Mouse (Mus musculus) bone marrow macrophage, adult 2 months (primary cell): ENCODE results near the gene Trim41. TPM values are rescaled to one million over a fixed set of nuclear protein-coding genes. Genes with fewer than 3 reads are reported as not detected.

Experiments
- H3K27ac ChIP-seq: 2 replicates; pipeline ENCODE4 v1.5.1; 2012; ENCODE audit warnings: low read depth, low read length; ENCODE audit not compliant: insufficient read depth
- H3K4me1 ChIP-seq: 2 replicates; pipeline ENCODE4 v1.6.1; 2012; ENCODE audit warnings: low read length; ENCODE audit not compliant: control insufficient read depth, insufficient read depth
- H3K4me3 ChIP-seq: 2 replicates; pipeline ENCODE4 v1.5.1; 2012; ENCODE audit warnings: mild to moderate bottlenecking, low read length, moderate library complexity; ENCODE audit not compliant: insufficient read depth
- CTCF ChIP-seq: IDR thresholded peaks from 2 replicates; pipeline ENCODE4 v1.5.1; 2012; ENCODE audit warnings: low read depth, mild to moderate bottlenecking, low read length, moderate library complexity
- POLR2A ChIP-seq: IDR thresholded peaks from 2 replicates; pipeline ENCODE4 v1.6.1; 2012; ENCODE audit warnings: mild to moderate bottlenecking, low read depth, low read length, borderline replicate concordance
- polyA plus RNA-seq: library from polyadenylated mRNA; stranded (reverse); fragments of >200 nt; gene quantifications from 2 replicates; pipeline ENCODE4 v1.2.4, GENCODE M21; 2012; ENCODE audit not compliant: missing spikeins, insufficient read depth, insufficient read length

Gene Trim41
- 55.5 and 64.4 TPM in 2 replicates for polyA plus RNA-seq

DNA sequence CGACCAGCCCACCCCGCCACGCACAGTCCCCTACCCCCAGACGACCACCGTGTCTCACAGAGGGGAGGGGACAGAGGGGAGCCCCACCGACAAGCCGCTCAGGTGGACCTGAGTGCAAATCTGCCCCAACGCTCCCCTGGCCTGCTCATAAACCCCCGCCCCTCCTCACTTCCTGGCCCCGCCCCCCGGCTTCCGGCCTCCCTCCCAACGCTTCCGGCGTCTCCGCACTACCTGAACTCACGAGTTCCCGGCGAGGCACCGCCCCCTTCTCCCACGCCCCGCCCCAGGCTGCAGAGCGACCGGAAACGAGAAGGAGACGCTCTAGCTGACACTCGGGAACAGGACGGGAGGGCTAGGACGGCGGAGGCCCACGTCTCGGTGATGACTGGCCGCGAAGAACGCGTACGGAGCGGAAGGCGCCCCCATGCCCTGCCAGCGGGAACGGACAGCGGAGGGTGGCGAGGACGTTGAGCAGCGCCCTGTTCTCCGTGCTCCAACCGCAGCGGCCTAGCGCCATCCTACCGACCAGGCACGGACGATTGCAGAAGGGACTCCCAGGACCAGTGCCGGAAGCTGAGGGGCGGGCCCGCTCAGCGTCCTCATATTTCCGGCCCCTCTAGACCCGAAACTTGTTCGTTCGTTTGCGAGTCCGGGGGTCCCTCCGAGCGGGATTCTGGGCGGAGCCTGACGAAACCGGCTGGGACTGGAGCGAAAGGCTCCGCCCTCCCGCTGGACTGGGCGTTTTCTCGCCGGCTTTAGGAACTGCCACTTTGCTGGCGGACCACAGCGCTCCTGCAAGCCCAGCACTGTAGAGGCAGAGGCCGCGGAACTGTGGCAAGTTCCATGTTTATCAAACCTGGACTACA lies at the start of gene Trim41:
Gene Trim41, minus strand, starts transcription at position 554 of the 866 bp plus-strand sequence.
- Histone ChIP-seq H3K4me3 (peak within 1 kb of the TSS; percentile 97), H3K27ac (peak within 1 kb of the TSS; percentile 99), H3K4me1 (peaks cover 32% of the 10 kb centered on the region)
- TF ChIP-seq CTCF (no peak), POLR2A (no peak)

GRCm38 (mm10) chr11:48866481-48866880 lies 49.3 kb upstream of the Trim41 start:
- no peak for TF ChIP-seq POLR2A
- TF ChIP-seq CTCF: no peak
- Histone ChIP-seq H3K4me3 (no peak overlapping the region), H3K4me1 (peaks cover 5% of the 10 kb centered on the region; the same call in 1 of the 2 replicates), H3K27ac (no peak overlapping the region)

DNA sequence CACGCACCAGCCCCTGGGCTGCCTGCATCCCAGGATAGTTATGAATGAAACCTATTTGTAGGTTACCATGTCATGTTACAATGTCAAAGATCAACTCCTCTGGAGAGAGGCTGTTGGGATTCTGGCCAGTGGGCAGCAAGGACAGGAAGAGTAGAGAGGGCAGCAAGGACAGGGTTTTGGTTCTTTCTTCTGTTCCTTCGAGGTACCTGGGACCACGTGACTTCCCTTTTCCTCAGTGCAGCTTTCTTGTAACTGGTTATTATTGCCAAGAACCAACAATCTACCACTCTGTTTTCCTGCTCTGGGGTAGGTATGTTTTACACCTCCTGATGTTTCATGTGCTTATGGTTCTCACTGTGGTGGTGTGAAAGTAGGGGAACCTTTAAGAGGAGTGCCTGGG lies 46.7 kb upstream of the Trim41 start:
- H3K27ac ChIP-seq: no peak overlapping the region
- no peaks in the 10 kb centered on the region for H3K4me1 ChIP-seq
- no peak for TF ChIP-seq CTCF
- TF ChIP-seq POLR2A: no peak
- H3K4me3 ChIP-seq: no peak overlapping the region

DNA sequence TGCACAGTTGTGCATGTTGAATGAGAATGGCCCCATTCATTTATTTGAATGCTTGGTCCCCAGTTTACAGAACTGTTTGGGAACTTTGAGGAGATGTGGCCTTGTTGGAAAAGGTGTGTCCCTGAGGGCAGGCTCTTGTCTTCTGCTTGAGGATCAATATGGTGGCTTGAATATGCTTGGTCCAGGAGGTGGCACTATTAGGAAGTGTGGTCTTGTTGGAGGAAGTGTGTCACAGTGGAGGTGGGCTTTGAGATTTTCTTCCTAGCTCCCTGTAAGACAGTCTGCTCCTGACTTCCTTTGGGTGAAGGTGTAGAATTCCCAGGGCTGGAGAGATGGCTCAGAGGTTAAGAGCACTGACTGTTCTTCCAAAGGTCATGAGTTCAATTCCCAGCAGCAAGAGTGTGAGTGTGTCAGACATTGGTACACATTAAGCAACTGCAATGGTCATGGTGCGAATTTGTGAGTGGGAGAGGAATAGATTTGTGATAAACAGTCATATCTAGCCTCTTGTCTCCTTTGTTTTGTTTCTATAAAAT lies 45.7 kb upstream of the Trim41 start:
- H3K4me3 ChIP-seq: no peak overlapping the region
- no peaks in the 10 kb centered on the region for H3K4me1 ChIP-seq

GRCm38 (mm10) chr11:48859014-48859413 lies 41.9 kb upstream of the Trim41 start:
- no peak overlapping the region for H3K27ac ChIP-seq
- no peak overlapping the region for H3K4me3 ChIP-seq
- H3K4me1 ChIP-seq: peaks cover 3% of the 10 kb centered on the region
- no peak for TF ChIP-seq POLR2A

More for the DNA sequence above, 45.7 kb upstream of the Trim41 start:
- TF ChIP-seq CTCF (no peak), POLR2A (no peak)
- H3K27ac ChIP-seq: no peak overlapping the region

- Histone ChIP-seq H3K27ac (peak overlapping the region; percentile 66), H3K4me3 (peak overlapping the region; percentile 83), H3K4me1 (peaks cover 3% of the 10 kb centered on the region)
- TF ChIP-seq CTCF (no peak), POLR2A (no peak)
Measured at GRCm38 (mm10) chr11:48853474-48854180, 36.5 kb upstream of the Trim41 start.

GRCm38 (mm10) chr11:48852624-48853473 lies 35.7 kb upstream of the Trim41 start:
- Histone ChIP-seq H3K4me3 (peak overlapping the region; percentile 83), H3K4me1 (peaks cover 3% of the 10 kb centered on the region), H3K27ac (no peak overlapping the region)
- TF ChIP-seq POLR2A: no peak
- no peak for TF ChIP-seq CTCF

GRCm38 (mm10) chr11:48852190-48852589 lies 35.0 kb upstream of the Trim41 start:
- no peak overlapping the region for H3K27ac ChIP-seq
- H3K4me3 ChIP-seq: no peak overlapping the region
- H3K4me1 ChIP-seq: peaks cover 3% of the 10 kb centered on the region
- TF ChIP-seq POLR2A: no peak
- TF ChIP-seq CTCF: no peak
